Comparison of ENCODE assay signal across 34 mouse cellular contexts in the genomic region with DNA sequence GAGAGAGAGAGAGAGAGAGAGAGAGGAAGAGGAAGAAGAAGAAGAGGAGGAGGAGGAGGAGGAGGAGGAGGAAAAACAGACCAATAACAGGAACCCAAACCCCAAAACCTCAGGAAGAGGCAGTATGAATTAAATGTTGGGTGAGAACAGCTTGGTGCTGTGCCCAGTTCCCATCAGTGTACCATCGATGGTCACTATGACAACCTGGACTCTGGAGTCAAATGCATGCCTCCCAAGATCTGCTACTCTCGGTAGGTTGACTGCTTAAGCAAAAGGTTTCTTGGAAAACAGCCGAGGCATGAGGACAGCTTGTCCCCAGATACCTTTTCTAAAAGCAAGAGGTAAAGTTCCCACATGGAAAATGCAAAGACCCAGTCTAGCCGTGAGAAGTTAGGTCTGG. TPM values are rescaled to one million over a fixed set of nuclear protein-coding genes. Genes with fewer than 3 reads are reported as not detected.
DNase-seq lines count a peak whose midpoint lies in the region; ATAC-seq and TF ChIP-seq lines count a peak whose summit lies in the region.
"Had no signal": no experiment of that assay in that cellular context is flagged by ENCODE, and none has a peak within 500 bp of the region (broad histone marks: within the 10 kb centered on the region; RNA-seq: fewer than 3 reads in every experiment).

No protein-coding gene starts in this region.

- no peak overlapping the region for H3K4me2 ChIP-seq in hindbrain, postnatal 0 days (ENCODE audit: low read depth, low read length)
- no peak overlapping the region for H3K4me2 ChIP-seq in hindbrain, embryonic 11.5 days (replicated peaks; ENCODE audit: low read depth, low read length)
- H3K4me2 ChIP-seq: heart, embryonic 12.5 days; hindbrain, embryonic 15.5 days; intestine, embryonic 15.5 days; limb, embryonic 12.5 days; liver, embryonic 15.5 days; lung, embryonic 14.5 days; midbrain, embryonic 15.5 days had no signal

- H3K9me3 ChIP-seq in hindbrain, postnatal 0 days (ENCODE audit: low read length): peaks cover 3% of the 10 kb centered on the region; the same call in 1 of the 2 replicates
- H3K9me3 ChIP-seq in hindbrain, embryonic 11.5 days (ENCODE audit: control insufficient read depth, low read length): no peaks in the 10 kb centered on the region
- H3K9me3 ChIP-seq: G1E; liver, embryonic 15.5 days; midbrain, embryonic 15.5 days had no signal

- TF ChIP-seq CTCF in hindbrain, postnatal 0 days (IDR thresholded peaks at IDR 0.05; ENCODE audit: low read depth): no peak
- no peak for TF ChIP-seq CTCF in bone marrow, adult 2 months (IDR thresholded peaks at IDR 0.05; ENCODE audit: control insufficient read depth, insufficient read depth, low read length)

- WGBS in hindbrain, postnatal 0 days: 31% methylated on average over 4 of the region's 4 CpGs
- WGBS in hindbrain, embryonic 11.5 days: 78% methylated on average over 4 of the region's 4 CpGs
- WGBS in bone marrow, adult 2 months: 53% methylated on average over 4 of the region's 4 CpGs

- no peak overlapping the region for H3K27ac ChIP-seq in hindbrain, postnatal 0 days
- H3K27ac ChIP-seq in hindbrain, embryonic 11.5 days (ENCODE audit: low read depth, low read length): no peak overlapping the region
- H3K27ac ChIP-seq in bone marrow, adult 2 months (ENCODE audit: control insufficient read depth, insufficient read depth, low read depth, low read length, poor library complexity): peak overlapping the region; percentile 16; the same call in 1 of the 2 replicates
- H3K27ac ChIP-seq: heart, adult 2 months; hindbrain, embryonic 15.5 days; intestine, embryonic 15.5 days; limb, embryonic 12.5 days; liver, embryonic 15.5 days; midbrain, embryonic 15.5 days had no signal

- H3K9ac ChIP-seq in hindbrain, postnatal 0 days (replicated peaks; ENCODE audit: low read length): no peak overlapping the region
- no peak overlapping the region for H3K9ac ChIP-seq in hindbrain, embryonic 11.5 days (ENCODE audit: low read depth, low read length)
- H3K9ac ChIP-seq: heart, embryonic 12.5 days; hindbrain, embryonic 15.5 days; intestine, embryonic 15.5 days; limb, embryonic 12.5 days; liver, embryonic 15.5 days; lung, embryonic 14.5 days; midbrain, embryonic 15.5 days had no signal

- 0 out of 2 replicates have a peak, but pooled peaks have one; percentile 47 for ATAC-seq in hindbrain, postnatal 0 days
- ATAC-seq in hindbrain, embryonic 11.5 days (ENCODE audit: low FRiP score): no peak
- ATAC-seq: intestine, embryonic 15.5 days; midbrain, embryonic 15.5 days; Patski had no signal

- H3K27me3 ChIP-seq in hindbrain, postnatal 0 days (ENCODE audit: insufficient read depth, low read length): no peaks in the 10 kb centered on the region
- no peaks in the 10 kb centered on the region for H3K27me3 ChIP-seq in hindbrain, embryonic 11.5 days (ENCODE audit: control insufficient read depth, insufficient read depth, low read length)
- H3K27me3 ChIP-seq: heart, embryonic 12.5 days; hindbrain, embryonic 15.5 days; intestine, embryonic 15.5 days; limb, embryonic 12.5 days; liver, embryonic 15.5 days; midbrain, embryonic 15.5 days; Patski had no signal

- H3K4me1 ChIP-seq in hindbrain, postnatal 0 days (ENCODE audit: insufficient read depth, low read length): no peaks in the 10 kb centered on the region
- no peaks in the 10 kb centered on the region for H3K4me1 ChIP-seq in hindbrain, embryonic 11.5 days (replicated peaks; ENCODE audit: control insufficient read depth, insufficient read depth, low read length)
- peaks cover 7% of the 10 kb centered on the region; the same call in 1 of the 2 replicates for H3K4me1 ChIP-seq in bone marrow, adult 2 months (ENCODE audit: control insufficient read depth, insufficient read depth, low read length)
- H3K4me1 ChIP-seq: heart, embryonic 12.5 days; hindbrain, embryonic 15.5 days; intestine, embryonic 15.5 days; limb, embryonic 12.5 days; liver, embryonic 15.5 days; midbrain, embryonic 15.5 days had no signal

- no peak for TF ChIP-seq POLR2A in bone marrow, adult 2 months (IDR thresholded peaks at IDR 0.05; ENCODE audit: borderline replicate concordance, control insufficient read depth, low read depth, low read length)

- no peak overlapping the region for H3K4me3 ChIP-seq in hindbrain, postnatal 0 days (ENCODE audit: low read length)
- H3K4me3 ChIP-seq in hindbrain, embryonic 11.5 days (ENCODE audit: low read depth, low read length): no peak overlapping the region
- H3K4me3 ChIP-seq in bone marrow, adult 2 months (replicated peaks; ENCODE audit: control insufficient read depth, low read depth, low read length): no peak overlapping the region
- H3K4me3 ChIP-seq: erythroblast, embryonic 14.5 days; heart, adult 2 months; heart, embryonic 12.5 days; hindbrain, embryonic 15.5 days; intestine, embryonic 15.5 days; limb, embryonic 12.5 days; liver, embryonic 15.5 days; midbrain, embryonic 15.5 days had no signal

- DNase-seq in cerebellum, postnatal 14 days: peak; percentile 42 to 49
- DNase-seq in cerebellum, postnatal 36 days: no peak
- peak; percentile 54 for DNase-seq in hindbrain, postnatal 0 days (ENCODE audit: low spot score)
- no peak for DNase-seq in hindbrain, embryonic 11.5 days (ENCODE audit: low spot score)
- peak; percentile 17 for DNase-seq in right cerebral cortex, adult 2 months (ENCODE audit: low spot score in 2 of 2)
- no peak for DNase-seq in right cerebral cortex, postnatal 36 days (ENCODE audit: low spot score in 2 of 2)
- DNase-seq in testis, postnatal 14 days (ENCODE audit: low spot score): no peak
- DNase-seq: cerebellum, adult 9-10 months; heart, adult 2 months; heart, postnatal 4 days; kidney, postnatal 4 days; lung, embryonic 14.5 days; lung, postnatal 14 days; right cerebral cortex, postnatal 4 days; thymus, postnatal 36 days had no signal

- H3K36me3 ChIP-seq in hindbrain, postnatal 0 days (ENCODE audit: insufficient read depth, low read length): no peaks in the 10 kb centered on the region
- H3K36me3 ChIP-seq in hindbrain, embryonic 11.5 days (ENCODE audit: control insufficient read depth, insufficient read depth, low read length): no peaks in the 10 kb centered on the region
- H3K36me3 ChIP-seq: G1E; heart, embryonic 12.5 days; hindbrain, embryonic 15.5 days; intestine, embryonic 15.5 days; limb, embryonic 12.5 days; liver, embryonic 15.5 days; midbrain, embryonic 15.5 days had no signal

RNA-seq across cellular contexts. Expression of a gene that starts 25.4 kb away (rescaled TPM):
- total RNA-seq in hindbrain, postnatal 0 days (2014; rRNA removed): not detected in 2 replicates
- polyA plus RNA-seq in hindbrain, postnatal 0 days (2015; fragmentation: Nextera tagmentation; extraction: Ambion mirVana): not detected in 2 replicates
- 0.20 and 0.70 TPM in 2 replicates for polyA plus RNA-seq in hindbrain, embryonic 11.5 days (2014; fragmentation: Nextera tagmentation; extraction: Ambion mirVana)
- polyA plus RNA-seq in bone marrow, adult 2 months (2011; ENCODE audit: insufficient read depth, insufficient read length, low replicate concordance, missing spikeins): 2.8 TPM in 1 of 2 replicates, not detected in the other
- total RNA-seq: layer of hippocampus, adult 8-10 months; left cerebral cortex, postnatal 14 days; liver, adult 2 months; neutrophil, adult 5-6 weeks had no signal
- polyA plus RNA-seq: cortical plate, adult 2 months; erythroblast, embryonic 14.5 days; forebrain, embryonic 11.5 days; G1E; heart, adult 2 months; heart, postnatal 0 days; hindbrain, embryonic 15.5 days; intestine, embryonic 15.5 days; kidney, adult 2 months; liver, adult 2 months; liver, embryonic 15.5 days; lung, embryonic 14.5 days; midbrain, embryonic 15.5 days; Patski; stomach, embryonic 14.5 days had no signal

RNA-seq across cellular contexts. Expression of a gene that starts 48.3 kb away (rescaled TPM):
- 0.22 and 0.42 TPM in 2 replicates for total RNA-seq in hindbrain, postnatal 0 days (2014; rRNA removed)
- 0.39 and 0.45 TPM in 2 replicates for polyA plus RNA-seq in hindbrain, postnatal 0 days (2015; fragmentation: Nextera tagmentation; extraction: Ambion mirVana)
- polyA plus RNA-seq in hindbrain, embryonic 11.5 days (2014; fragmentation: Nextera tagmentation; extraction: Ambion mirVana): 0.09 and 0.52 TPM in 2 replicates
- 12.3 and 18.4 TPM in 2 replicates for polyA plus RNA-seq in bone marrow, adult 2 months (2011; ENCODE audit: insufficient read depth, insufficient read length, low replicate concordance, missing spikeins)
- polyA plus RNA-seq: erythroblast, embryonic 14.5 days; G1E had no signal

Comparison
In these comparisons a context has a peak if more than half of its experiments do, and no peak if none do; other contexts are left out.
1. DNase-seq: peak in cerebellum, postnatal 14 days (2 of 2), hindbrain, postnatal 0 days (single experiment) and right cerebral cortex, adult 2 months (2 of 2); none in cerebellum, postnatal 36 days (0 of 2), hindbrain, embryonic 11.5 days (single experiment), right cerebral cortex, postnatal 36 days (0 of 2) and testis, postnatal 14 days (single experiment).